Mouse (Mus musculus): ENCODE results near the gene Kif20b. TPM values are rescaled to one million over a fixed set of nuclear protein-coding genes. Genes with fewer than 3 reads are reported as not detected.

Kif20b gene
- polyA plus RNA-seq (2015; fragmentation: Nextera tagmentation; extraction: Ambion mirVana) = 77.2 and 85.7 TPM in 2 replicates

GRCm38 (mm10) chr19:34921652-34922602, at the start of gene Kif20b:
Gene Kif20b (plus strand): TSS chr19:34922361.
- under 1% methylated on average over 57 of the region's 57 CpGs for WGBS
- H3K9me3 ChIP-seq (ENCODE audit: control insufficient read depth, low read length) = no peaks in the 10 kb centered on the region
- no peaks in the 10 kb centered on the region for H3K36me3 ChIP-seq (ENCODE audit: control insufficient read depth, insufficient read depth, low read length)
- H3K4me2 ChIP-seq (ENCODE audit: low read depth, low read length) = peak within 1 kb of the TSS; percentile 63
- peak within 1 kb of the TSS; percentile 79 for H3K4me3 ChIP-seq (ENCODE audit: low read length)
- peak within 1 kb of the TSS; percentile 89 for H3K27ac ChIP-seq (ENCODE audit: low read length)
- no peaks in the 10 kb centered on the region for H3K27me3 ChIP-seq (ENCODE audit: control insufficient read depth, insufficient read depth, low read depth, low read length)
- peak; percentile 97 for ATAC-seq (ENCODE audit: low read depth)
- H3K9ac ChIP-seq (ENCODE audit: low read length) = peak within 1 kb of the TSS; percentile 67
- H3K4me1 ChIP-seq (replicated peaks; ENCODE audit: control insufficient read depth, insufficient read depth, low read length) = peaks cover 4% of the 10 kb centered on the region

GRCm38 (mm10) chr19:34876676-34877075, 45.5 kb upstream of the Kif20b start:
- Histone ChIP-seq H3K9me3 (ENCODE audit: control insufficient read depth, low read length) (no peaks in the 10 kb centered on the region), H3K27me3 (ENCODE audit: control insufficient read depth, insufficient read depth, low read depth, low read length) (no peaks in the 10 kb centered on the region), H3K27ac (ENCODE audit: low read length) (no peak overlapping the region), H3K4me1 (replicated peaks; ENCODE audit: control insufficient read depth, insufficient read depth, low read length) (peaks cover 14% of the 10 kb centered on the region), H3K4me3 (ENCODE audit: low read length) (no peak overlapping the region), H3K4me2 (ENCODE audit: low read depth, low read length) (peak overlapping the region; percentile 81; the same call in 1 of the 2 replicates), H3K9ac (ENCODE audit: low read length) (no peak overlapping the region), H3K36me3 (ENCODE audit: control insufficient read depth, insufficient read depth, low read length) (no peaks in the 10 kb centered on the region)
- WGBS = 55% methylated on average over 7 of the region's 7 CpGs
- no peak for ATAC-seq (ENCODE audit: low read depth)

- WGBS = under 1% methylated on average over 45 of the region's 45 CpGs
- no peaks in the 10 kb centered on the region for H3K36me3 ChIP-seq (ENCODE audit: control insufficient read depth, insufficient read depth, low read length)
- no peaks in the 10 kb centered on the region for H3K27me3 ChIP-seq (ENCODE audit: control insufficient read depth, insufficient read depth, low read depth, low read length)
- peak overlapping the region; percentile 76 for H3K4me3 ChIP-seq (ENCODE audit: low read length)
- no peaks in the 10 kb centered on the region for H3K9me3 ChIP-seq (ENCODE audit: control insufficient read depth, low read length)
- peak; percentile 97 for ATAC-seq (ENCODE audit: low read depth)
- H3K27ac ChIP-seq (ENCODE audit: low read length) = peak overlapping the region; percentile 98
- peaks cover 14% of the 10 kb centered on the region for H3K4me1 ChIP-seq (replicated peaks; ENCODE audit: control insufficient read depth, insufficient read depth, low read length)
- peak overlapping the region; percentile 91 for H3K9ac ChIP-seq (ENCODE audit: low read length)
- H3K4me2 ChIP-seq (ENCODE audit: low read depth, low read length) = peak overlapping the region; percentile 81
These were observed 44.1 kb upstream of the Kif20b start for GRCm38 (mm10) chr19:34877898-34878602.

GRCm38 (mm10) chr19:34878603-34879541, 43.3 kb upstream of the Kif20b start, which contains the start of gene Pank1:
Gene Pank1 (minus strand): TSS chr19:34879455.
- H3K9ac ChIP-seq (ENCODE audit: low read length) = peak within 1 kb of the TSS; percentile 91
- H3K4me3 ChIP-seq (ENCODE audit: low read length) = peak within 1 kb of the TSS; percentile 76
- H3K4me2 ChIP-seq (ENCODE audit: low read depth, low read length) = peak within 1 kb of the TSS; percentile 81
- no peaks in the 10 kb centered on the region for H3K27me3 ChIP-seq (ENCODE audit: control insufficient read depth, insufficient read depth, low read depth, low read length)
- peaks cover 14% of the 10 kb centered on the region for H3K4me1 ChIP-seq (replicated peaks; ENCODE audit: control insufficient read depth, insufficient read depth, low read length)
- H3K27ac ChIP-seq (ENCODE audit: low read length) = peak within 1 kb of the TSS; percentile 98
- no peaks in the 10 kb centered on the region for H3K9me3 ChIP-seq (ENCODE audit: control insufficient read depth, low read length)
- WGBS = under 1% methylated on average over 85 of the region's 96 CpGs
- peak; percentile 56 for ATAC-seq (ENCODE audit: low read depth)
- no peaks in the 10 kb centered on the region for H3K36me3 ChIP-seq (ENCODE audit: control insufficient read depth, insufficient read depth, low read length)

GRCm38 (mm10) chr19:34879624-34880023, 42.5 kb upstream of the Kif20b start:
- Histone ChIP-seq H3K4me1 (replicated peaks; ENCODE audit: control insufficient read depth, insufficient read depth, low read length) (peaks cover 14% of the 10 kb centered on the region), H3K9me3 (ENCODE audit: control insufficient read depth, low read length) (no peaks in the 10 kb centered on the region), H3K9ac (ENCODE audit: low read length) (peak overlapping the region; percentile 91), H3K4me2 (ENCODE audit: low read depth, low read length) (peak overlapping the region; percentile 81), H3K4me3 (ENCODE audit: low read length) (peak overlapping the region; percentile 76), H3K27ac (ENCODE audit: low read length) (peak overlapping the region; percentile 98), H3K36me3 (ENCODE audit: control insufficient read depth, insufficient read depth, low read length) (no peaks in the 10 kb centered on the region), H3K27me3 (ENCODE audit: control insufficient read depth, insufficient read depth, low read depth, low read length) (no peaks in the 10 kb centered on the region)
- ATAC-seq (ENCODE audit: low read depth) = no peak
- 19% methylated on average over 6 of the region's 6 CpGs for WGBS

GRCm38 (mm10) chr19:34881160-34881559, 41.0 kb upstream of the Kif20b start:
- Histone ChIP-seq H3K9me3 (ENCODE audit: control insufficient read depth, low read length) (no peaks in the 10 kb centered on the region), H3K27ac (ENCODE audit: low read length) (no peak overlapping the region), H3K9ac (ENCODE audit: low read length) (no peak overlapping the region), H3K4me3 (ENCODE audit: low read length) (no peak overlapping the region), H3K4me2 (ENCODE audit: low read depth, low read length) (no peak overlapping the region), H3K27me3 (ENCODE audit: control insufficient read depth, insufficient read depth, low read depth, low read length) (no peaks in the 10 kb centered on the region), H3K36me3 (ENCODE audit: control insufficient read depth, insufficient read depth, low read length) (no peaks in the 10 kb centered on the region), H3K4me1 (replicated peaks; ENCODE audit: control insufficient read depth, insufficient read depth, low read length) (peaks cover 14% of the 10 kb centered on the region)
- 71% methylated on average over 5 of the region's 5 CpGs for WGBS
- ATAC-seq (ENCODE audit: low read depth) = no peak

GRCm38 (mm10) chr19:34882443-34882842, 39.7 kb upstream of the Kif20b start:
- Histone ChIP-seq H3K27me3 (ENCODE audit: control insufficient read depth, insufficient read depth, low read depth, low read length) (no peaks in the 10 kb centered on the region), H3K4me1 (replicated peaks; ENCODE audit: control insufficient read depth, insufficient read depth, low read length) (peaks cover 11% of the 10 kb centered on the region), H3K9me3 (ENCODE audit: control insufficient read depth, low read length) (no peaks in the 10 kb centered on the region), H3K27ac (ENCODE audit: low read length) (no peak overlapping the region), H3K4me2 (ENCODE audit: low read depth, low read length) (no peak overlapping the region), H3K9ac (ENCODE audit: low read length) (no peak overlapping the region), H3K4me3 (ENCODE audit: low read length) (no peak overlapping the region), H3K36me3 (ENCODE audit: control insufficient read depth, insufficient read depth, low read length) (no peaks in the 10 kb centered on the region)
- 74% methylated on average over 2 of the region's 2 CpGs for WGBS
- no peak for ATAC-seq (ENCODE audit: low read depth)

- Histone ChIP-seq H3K9ac (ENCODE audit: low read length) (no peak overlapping the region), H3K4me2 (ENCODE audit: low read depth, low read length) (no peak overlapping the region), H3K4me1 (replicated peaks; ENCODE audit: control insufficient read depth, insufficient read depth, low read length) (peaks cover 9% of the 10 kb centered on the region), H3K27me3 (ENCODE audit: control insufficient read depth, insufficient read depth, low read depth, low read length) (no peaks in the 10 kb centered on the region), H3K36me3 (ENCODE audit: control insufficient read depth, insufficient read depth, low read length) (no peaks in the 10 kb centered on the region), H3K4me3 (ENCODE audit: low read length) (no peak overlapping the region), H3K9me3 (ENCODE audit: control insufficient read depth, low read length) (no peaks in the 10 kb centered on the region), H3K27ac (ENCODE audit: low read length) (no peak overlapping the region)
- WGBS = 76% methylated on average over 3 of the region's 3 CpGs
- ATAC-seq (ENCODE audit: low read depth) = no peak
These were observed 38.5 kb upstream of the Kif20b start for GRCm38 (mm10) chr19:34883526-34884224.
